Mouse (Mus musculus) forebrain, embryonic 16.5 days (tissue): ENCODE measurements around the gene Gm9745. TPM values are rescaled to one million over a fixed set of nuclear protein-coding genes. Genes with fewer than 3 reads are reported as not detected.
"Not testable (repeated sequence)": the region's sequence is repeated elsewhere in the genome, so short reads cannot be mapped to it uniquely, and the experiment has no call there.

Experiments used
- ATAC-seq: fragments of 200-750 bp; cut with Nextera tagmentation; 2 replicates; pipeline ENCODE4 v1.8.0; 2017; ENCODE audit warnings: mild to moderate bottlenecking, moderate library complexity
- H3K27ac ChIP-seq: fragments of 300-500 bp; sonication (generic); 2 replicates; pipeline ENCODE4 v1.5.1; 2014; ENCODE audit warnings: low read length, control low read depth
- H3K27me3 ChIP-seq: fragments of 300-500 bp; sonication (generic); replicated peaks from 2 replicates; pipeline ENCODE4 v1.6.1; 2014; ENCODE audit warnings: low read length; ENCODE audit not compliant: control insufficient read depth, insufficient read depth
- H3K36me3 ChIP-seq: fragments of 300-500 bp; sonication (generic); 2 replicates; pipeline ENCODE4 v1.6.1; 2014; ENCODE audit not compliant: control insufficient read depth, insufficient read depth
- H3K4me1 ChIP-seq: fragments of 300-500 bp; sonication (generic); replicated peaks from 2 replicates; pipeline ENCODE4 v1.6.1; 2014; ENCODE audit warnings: low read length; ENCODE audit not compliant: control insufficient read depth, insufficient read depth
- H3K4me2 ChIP-seq: fragments of 300-500 bp; sonication (generic); 2 replicates; pipeline ENCODE4 v1.6.1; 2014; ENCODE audit warnings: mild to moderate bottlenecking, low read length, control low read depth
- H3K4me3 ChIP-seq: fragments of 300-500 bp; sonication (generic); replicated peaks from 2 replicates; pipeline ENCODE4 v1.5.1; 2014; ENCODE audit warnings: mild to moderate bottlenecking, low read length, control low read depth
- H3K9ac ChIP-seq: fragments of 300-500 bp; sonication (generic); replicated peaks from 2 replicates; pipeline ENCODE4 v1.6.1; 2014; ENCODE audit warnings: low read depth, low read length, control low read depth
- H3K9me3 ChIP-seq: fragments of 300-500 bp; sonication (generic); 2 replicates; pipeline ENCODE4 v1.6.1; 2016; ENCODE audit warnings: low read length; ENCODE audit not compliant: control insufficient read depth
- WGBS: fragments of 180-500 bp; shearing (Covaris S2); extraction: QIAGEN DNeasy Blood & Tissue Kit; methylation state at CpG from one replicate; pipeline ENCODE4 v1.1.7; 2014; 5-methylcytosine and 5-hydroxymethylcytosine counted together
- microRNA-seq: library from miRNA; unstranded; fragments of <30 nt; microRNA quantifications from one replicate; pipeline ENCODE4, GENCODE M21; 2017
- polyA plus RNA-seq: library from polyadenylated mRNA; unstranded; fragments of >200 nt; fragmentation: Nextera tagmentation; extraction: Ambion mirVana; gene quantifications from 2 replicates; pipeline ENCODE4 v1.2.1, GENCODE M21; 2015

Gm9745 gene
- polyA plus RNA-seq, 1 experiment from 2014 or later = not detected

GRCm38 (mm10) chr13:8937611-8938140 lies 10.4 kb downstream of the Gm9745 start:
- H3K36me3 ChIP-seq, H3K4me1 ChIP-seq, H3K4me3 ChIP-seq, H3K9ac ChIP-seq, H3K9me3 ChIP-seq, H3K4me2 ChIP-seq, ATAC-seq, H3K27me3 ChIP-seq, H3K27ac ChIP-seq: not testable (repeated sequence)
- WGBS = 83% methylated on average over 6 of the region's 6 CpGs

- Histone ChIP-seq H3K4me1 (no peaks in the 10 kb centered on the region), H3K9ac (no peak overlapping the region), H3K36me3 (no peaks in the 10 kb centered on the region), H3K4me3 (no peak overlapping the region), H3K27me3 (no peaks in the 10 kb centered on the region), H3K4me2 (no peak overlapping the region), H3K9me3 (no peaks in the 10 kb centered on the region), H3K27ac (no peak overlapping the region)
- no peak for ATAC-seq
- WGBS = 72% methylated on average over 2 of the region's 2 CpGs
These were observed 14.5 kb downstream of the Gm9745 start for GRCm38 (mm10) chr13:8933499-8933898.

- ATAC-seq, H3K4me3 ChIP-seq, H3K36me3 ChIP-seq, H3K9me3 ChIP-seq, H3K27me3 ChIP-seq, H3K27ac ChIP-seq, H3K4me2 ChIP-seq, H3K9ac ChIP-seq, H3K4me1 ChIP-seq: not testable (repeated sequence)
- WGBS = 86% methylated on average over 8 of the region's 8 CpGs
These were observed 34.1 kb downstream of the Gm9745 start for GRCm38 (mm10) chr13:8913890-8914289.

- H3K4me3 ChIP-seq, H3K9me3 ChIP-seq, H3K4me2 ChIP-seq, H3K9ac ChIP-seq, H3K4me1 ChIP-seq, H3K36me3 ChIP-seq, ATAC-seq, H3K27me3 ChIP-seq, H3K27ac ChIP-seq: not testable (repeated sequence)
- WGBS = 94% methylated on average over 2 of the region's 2 CpGs
These were observed 42.0 kb downstream of the Gm9745 start for GRCm38 (mm10) chr13:8905986-8906385.

Small RNA genes lying within 50 kb of the gene (microRNA-seq; reads per million reads assigned to microRNA genes)
- gene Gm22750 = not detected

Other genes with a start within 250 kb of the Gm9745 start
- 48.8 and 51.0 TPM in 2 replicates for gene Wdr37, start 76.3 kb downstream of the Gm9745 start, polyA plus RNA-seq
- 99.8 and 101 TPM in 2 replicates for gene Idi1, start 62.7 kb downstream of the Gm9745 start, polyA plus RNA-seq
- gene Idi2, start 4.6 kb upstream of the Gm9745 start, polyA plus RNA-seq = not detected in 2 replicates
- 75.4 and 78.4 TPM in 2 replicates for gene Gtpbp4, start 47.9 kb upstream of the Gm9745 start, polyA plus RNA-seq
- gene Larp4b, start 145.7 kb upstream of the Gm9745 start, polyA plus RNA-seq = 42.4 and 46.2 TPM in 2 replicates